Mouse (Mus musculus) ES-E14 (cell line): ENCODE data around the gene Krtap5-1.

Source experiments
- MAFK ChIP-seq: IDR thresholded peaks from 2 replicates; pipeline ENCODE4 v1.6.1; 2014; ENCODE audit warnings: mild to moderate bottlenecking, low read depth, low read length, inconsistent platforms; ENCODE audit not compliant: insufficient read depth
- ZC3H11A ChIP-seq: IDR thresholded peaks from 2 replicates; pipeline ENCODE4 v1.6.1; 2012; ENCODE audit warnings: low read depth, mild to moderate bottlenecking, inconsistent platforms, low read length, borderline replicate concordance
- ZNF384 ChIP-seq: IDR thresholded peaks from 2 replicates; pipeline ENCODE4 v1.6.1; 2012; ENCODE audit warnings: low read depth, low read length, inconsistent platforms

DNA sequence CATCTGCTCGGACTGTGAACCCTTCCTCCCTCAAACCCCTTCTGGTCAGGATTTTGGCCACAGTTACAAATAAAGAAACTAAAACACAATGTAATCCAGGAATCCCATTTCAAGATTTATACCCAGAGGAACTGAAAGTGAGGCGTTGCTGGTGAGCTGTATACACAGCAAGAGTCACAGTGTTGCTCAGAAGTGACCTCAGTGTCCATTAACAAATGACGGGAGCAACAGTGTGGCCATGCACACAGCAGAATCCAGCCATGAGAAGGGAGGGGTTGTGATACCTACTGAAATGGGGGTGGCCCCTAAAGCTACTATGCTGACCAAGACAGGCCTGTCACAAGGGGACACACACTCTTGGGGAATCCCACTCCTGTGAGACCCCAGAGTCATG lies 45.3 kb upstream of the Krtap5-1 start:
- TF ChIP-seq ZNF384: no peak
- no peak for TF ChIP-seq ZC3H11A
- TF ChIP-seq MAFK: no peak
